Mouse (Mus musculus) frontal cortex, adult (tissue): ENCODE results near the gene Morn4.
A peak's percentile ranks its signal among the peaks of the same experiment; 100 is the strongest.

Experiments
- ATAC-seq: cut with Nextera tagmentation; 2 replicates; pipeline ENCODE4 v1.9.2; 2017; ENCODE audit warnings: mild to moderate bottlenecking, moderate library complexity, mixed read lengths; ENCODE audit not compliant: low TSS enrichment

The Morn4 gene

DNA sequence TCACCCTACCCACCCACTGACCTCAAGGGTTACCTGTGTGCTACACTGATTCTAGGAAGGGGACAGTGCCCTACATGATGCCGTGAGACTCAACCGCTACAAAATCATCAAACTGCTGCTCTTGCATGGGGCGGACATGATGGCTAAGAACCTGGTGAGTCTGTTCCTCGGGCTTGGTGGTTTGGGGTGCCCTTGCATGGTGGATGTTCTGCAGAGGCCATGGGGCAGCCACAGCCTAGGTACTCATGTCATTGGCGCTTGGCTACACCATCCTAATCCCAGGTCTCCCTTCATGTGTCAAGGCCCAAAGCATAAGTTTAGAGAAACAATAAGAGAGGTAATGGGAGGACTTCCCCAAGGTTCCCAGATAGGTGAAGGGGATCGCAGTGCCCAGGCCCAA, 42.2 kb downstream of the Morn4 start:
- no peak for ATAC-seq

DNA sequence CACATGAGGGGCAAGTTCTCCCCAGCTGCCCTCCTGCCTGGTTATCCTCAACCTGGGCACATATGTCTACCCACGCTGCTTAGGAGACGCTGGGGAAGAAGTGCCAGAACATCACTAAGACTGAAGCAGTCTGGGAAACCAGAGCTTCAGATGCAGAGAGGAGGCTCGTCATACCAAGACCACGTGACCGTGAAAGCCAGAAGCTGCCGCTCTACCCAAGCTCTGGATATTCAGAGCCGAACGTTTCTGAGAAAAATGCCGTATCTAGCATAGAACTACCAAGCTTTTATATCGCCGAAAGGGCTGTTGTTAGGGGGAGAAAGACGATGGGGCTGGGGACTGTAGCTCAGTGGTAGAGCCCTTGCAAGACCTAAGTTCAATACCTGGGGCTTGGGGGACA, 47.8 kb downstream of the Morn4 start:
- no peak for ATAC-seq

DNA sequence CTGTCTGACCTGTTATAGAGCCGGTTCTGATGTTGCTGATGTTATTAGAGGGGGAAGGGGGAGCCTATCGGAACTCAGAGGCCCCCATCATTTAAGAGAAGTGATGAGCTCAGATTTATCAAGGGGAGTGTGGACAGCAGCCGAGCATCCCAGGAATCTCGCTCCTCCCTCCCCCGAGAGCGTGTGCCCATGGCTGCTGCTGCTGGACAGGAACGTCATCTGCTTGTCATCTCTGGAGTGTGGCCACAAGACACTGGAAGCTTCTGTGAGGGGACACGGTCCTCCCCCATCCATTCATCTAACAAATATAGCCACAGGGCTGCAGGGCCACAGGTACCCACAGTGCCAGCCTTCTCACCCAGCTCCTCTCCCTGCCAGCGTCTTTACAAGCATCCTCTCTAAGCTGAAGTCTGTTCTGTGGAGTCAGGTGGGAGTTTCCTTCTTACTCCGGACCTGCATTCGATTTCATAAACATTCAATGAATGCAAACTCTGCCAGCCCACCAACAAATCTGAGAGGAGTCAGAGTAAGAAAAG, 48.9 kb downstream of the Morn4 start:
- no peak for ATAC-seq

DNA sequence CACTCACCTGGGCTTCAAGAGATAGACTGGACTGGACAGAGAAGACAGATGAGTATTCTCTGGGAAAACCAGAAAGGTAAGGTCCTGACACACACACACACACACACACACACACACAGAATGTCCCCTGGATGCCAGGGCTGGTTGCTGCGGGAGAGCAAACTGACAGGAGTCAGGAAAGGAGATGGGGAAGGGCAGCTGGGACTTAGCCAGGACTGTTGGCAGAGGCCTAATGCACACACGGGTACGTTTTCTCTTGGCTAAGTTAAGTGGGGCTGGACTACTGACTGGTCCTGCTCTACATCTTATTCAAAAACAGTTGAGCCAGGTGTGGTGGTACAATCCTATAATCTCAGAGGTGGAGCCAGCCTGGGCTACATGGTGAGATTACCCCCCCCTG, 49.8 kb downstream of the Morn4 start:
- ATAC-seq = no peak

DNA sequence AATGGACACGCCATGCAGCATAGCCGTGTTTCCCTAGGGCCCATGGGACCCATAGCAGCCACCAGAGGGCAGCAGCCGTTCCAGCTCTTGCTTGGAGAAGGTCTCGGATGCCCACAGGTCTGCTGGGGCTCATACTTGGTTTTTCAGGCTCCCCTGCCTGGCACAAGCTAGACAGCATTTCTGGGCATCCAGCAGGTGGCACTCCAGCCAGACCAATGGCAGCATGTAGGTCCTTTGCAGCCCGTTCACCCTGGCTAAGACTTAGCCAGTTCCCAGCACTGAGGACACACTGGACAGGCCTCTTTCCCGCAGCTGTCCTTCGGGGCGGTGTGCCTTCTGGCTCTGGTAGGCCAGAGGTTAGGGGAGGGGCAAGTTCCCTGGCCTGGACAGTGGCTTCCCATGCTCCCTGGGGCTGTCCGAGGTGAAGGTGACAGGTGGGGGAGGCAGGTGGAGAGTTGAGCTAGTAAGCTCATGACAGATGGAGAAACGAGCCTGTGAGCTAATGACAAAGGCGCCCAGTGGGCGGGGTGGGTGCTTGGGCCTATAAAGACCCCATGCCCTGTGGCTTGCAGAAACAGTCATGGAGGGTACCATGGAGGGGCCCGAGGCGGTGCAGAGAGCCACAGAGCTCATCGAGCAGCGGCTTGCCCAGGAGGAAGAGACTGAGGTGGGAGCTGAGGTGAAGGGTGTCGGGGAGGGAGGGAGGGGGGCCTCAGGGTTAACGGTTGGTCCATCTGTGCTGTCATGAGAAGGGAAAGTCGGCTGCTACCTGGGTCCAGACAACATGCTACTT, 50.5 kb downstream of the Morn4 start, which contains the start of gene Ankrd2:
Ankrd2 (plus strand) TSS at position 545 of the 793 bp plus-strand sequence.
- ATAC-seq = peak; percentile 92

DNA sequence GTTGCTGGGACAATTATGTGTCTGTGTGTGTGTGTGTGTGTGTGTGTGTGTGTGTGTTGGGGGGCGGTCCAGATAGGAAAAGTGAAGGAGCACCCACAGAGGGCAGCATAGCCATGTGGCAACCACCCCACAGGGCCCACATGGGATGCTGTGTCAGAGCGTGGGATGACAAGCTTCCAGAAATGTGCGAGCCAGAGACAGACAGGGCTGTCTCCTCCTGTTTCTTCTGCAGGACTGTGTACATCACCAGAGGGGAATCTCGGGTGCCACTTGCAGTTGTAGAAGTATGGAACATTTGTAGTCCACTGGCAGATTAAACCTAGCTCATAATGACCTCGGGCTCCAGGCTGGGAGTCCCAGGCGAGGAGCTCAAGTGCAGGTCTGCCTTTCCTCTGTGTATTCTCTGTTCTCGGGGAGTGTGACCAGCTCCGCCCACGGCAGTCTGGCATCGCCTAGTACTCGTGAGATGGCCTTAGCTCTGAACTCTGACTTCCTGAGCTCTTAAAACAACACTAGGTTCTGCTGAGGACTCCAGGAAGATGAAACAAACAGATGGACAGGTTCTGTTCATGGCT, 51.2 kb downstream of the Morn4 start:
- ATAC-seq = peak; percentile 73

DNA sequence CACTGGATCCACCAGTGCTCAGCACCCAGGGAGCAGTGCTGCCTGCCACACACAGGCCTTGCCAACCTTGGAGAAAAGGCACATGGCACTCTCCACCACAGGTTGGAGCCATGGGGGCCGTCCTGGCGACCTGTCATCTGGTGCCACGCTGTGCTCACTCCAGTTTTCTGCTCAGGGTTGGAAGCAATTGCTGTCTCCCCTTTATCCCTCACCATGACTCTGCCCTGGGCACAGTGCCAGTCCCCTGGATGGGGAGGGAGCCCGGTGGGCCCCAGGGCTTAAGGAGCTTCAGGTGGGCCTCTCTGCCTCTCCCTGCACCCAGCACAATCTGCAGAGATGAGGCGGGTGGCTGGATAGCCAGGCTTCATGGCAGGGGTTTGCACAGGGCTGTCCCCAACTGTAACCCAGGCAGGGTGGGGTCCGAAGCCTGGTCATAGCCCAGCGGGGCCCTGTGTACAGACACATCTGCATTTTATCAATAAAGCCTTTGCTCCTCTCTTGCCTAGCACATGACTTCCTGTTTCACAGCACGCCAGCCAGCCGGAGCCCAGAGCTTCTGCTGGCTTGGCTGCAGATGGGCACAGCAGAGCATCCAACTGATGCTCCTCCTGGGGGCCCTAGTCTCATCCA, 51.9 kb downstream of the Morn4 start:
- peak; percentile 10 for ATAC-seq

DNA sequence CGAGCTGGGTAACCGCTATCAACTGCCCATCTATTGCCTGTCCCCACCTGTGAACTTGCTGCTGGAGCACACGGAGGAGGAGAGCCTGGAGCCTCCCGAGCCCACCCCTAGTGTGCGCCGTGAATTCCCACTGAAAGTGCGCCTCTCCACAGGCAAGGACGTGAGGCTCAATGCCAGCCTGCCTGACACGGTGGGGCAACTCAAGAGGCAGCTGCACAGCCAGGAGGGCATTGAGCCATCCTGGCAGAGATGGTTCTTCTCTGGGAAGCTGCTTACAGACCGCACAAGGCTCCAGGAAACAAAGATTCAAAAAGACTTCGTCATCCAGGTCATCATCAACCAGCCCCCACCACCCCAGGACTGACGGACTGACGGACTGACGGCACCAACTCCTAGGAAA, 52.5 kb downstream of the Morn4 start:
- ATAC-seq = no peak

DNA sequence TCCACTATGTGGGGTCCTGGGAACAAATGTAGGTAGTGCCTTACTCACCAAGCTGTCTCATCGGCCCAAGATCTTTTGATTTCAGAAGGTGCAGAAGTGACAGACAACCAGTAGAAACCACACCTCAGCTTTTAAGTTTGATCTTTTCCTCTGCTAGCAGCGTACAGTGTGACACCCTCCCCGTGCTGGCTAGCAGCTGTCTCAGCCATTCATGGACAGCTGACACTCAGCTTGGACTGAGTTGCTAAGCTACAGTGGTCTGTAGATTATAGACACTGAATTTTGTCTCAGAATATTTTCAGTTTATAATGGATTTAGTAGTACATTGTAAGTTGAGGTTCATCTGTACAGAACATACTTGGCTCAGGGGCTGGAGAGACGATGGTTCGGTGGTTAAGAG, 55.0 kb downstream of the Morn4 start:
- no peak for ATAC-seq

DNA sequence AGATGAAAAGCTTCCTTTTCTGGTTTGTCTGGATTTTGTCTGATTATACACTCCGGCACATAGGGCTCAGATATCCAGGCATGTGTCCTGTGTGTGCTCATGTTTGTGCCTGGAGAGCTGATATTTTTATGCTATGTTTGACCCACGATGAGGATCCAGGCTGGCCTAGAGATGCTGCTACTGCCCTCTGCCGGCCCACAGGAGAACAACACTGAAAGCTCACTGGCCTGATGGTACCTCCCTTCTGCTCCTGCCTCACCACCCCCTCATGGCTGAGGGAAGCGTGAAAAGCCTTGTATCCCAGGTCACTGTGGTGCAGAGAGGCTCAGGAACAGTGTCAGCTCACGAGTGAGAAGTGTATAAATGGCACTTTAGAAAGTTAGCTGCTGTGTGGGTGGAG, 60.0 kb downstream of the Morn4 start:
- peak; percentile 96 for ATAC-seq
